Mouse (Mus musculus) heart, adult 2 months (tissue): Measurements from ENCODE around the gene Ugt1a7c.

ENCODE experiments used
- CTCF ChIP-seq: fragments of 200-600 bp; IDR thresholded peaks from 2 replicates; pipeline ENCODE4 v1.8.1; 2022; ENCODE audit warnings: antibody characterized with exemption, mild to moderate bottlenecking, moderate library complexity
- POLR2A ChIP-seq: fragments of 200-500 bp; IDR thresholded peaks from 2 replicates; pipeline ENCODE4 v1.6.1; 2011; ENCODE audit warnings: mild to moderate bottlenecking, low read depth, low read length, control low read depth; ENCODE audit not compliant: insufficient read depth

DNA sequence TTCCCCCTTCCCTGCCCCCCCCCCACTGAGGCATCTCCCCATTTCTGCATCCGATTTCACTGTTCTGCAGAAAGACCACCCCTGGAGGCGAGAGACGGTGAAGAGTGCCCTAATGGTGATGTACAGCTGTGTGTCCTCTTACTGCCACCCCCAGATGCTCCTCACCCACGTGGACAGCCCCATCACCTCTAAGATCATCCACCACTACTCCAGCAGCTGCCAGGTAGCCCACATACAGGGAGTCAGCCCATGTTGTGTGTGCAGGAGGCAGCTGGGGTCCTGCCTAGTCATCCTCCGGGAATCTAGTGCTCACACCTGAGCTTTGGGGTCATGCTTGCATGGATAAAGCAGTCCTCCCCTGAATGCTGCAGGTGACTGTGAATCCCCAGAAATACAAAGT is 149.0 kb downstream of the Ugt1a7c start:
- TF ChIP-seq CTCF (no peak), POLR2A (no peak)
